Mouse (Mus musculus) ES-E14 (cell line): ENCODE data around the gene Chst4.

Experiments
- CHD2 ChIP-seq: IDR thresholded peaks from 2 replicates; pipeline ENCODE4 v1.6.1; 2014; ENCODE audit warnings: mild to moderate bottlenecking, low read depth, low read length, inconsistent platforms
- HCFC1 ChIP-seq: IDR thresholded peaks from 2 replicates; pipeline ENCODE4 v1.6.1; 2012; ENCODE audit warnings: low read length, inconsistent platforms, borderline replicate concordance; ENCODE audit not compliant: insufficient read depth
- ZNF384 ChIP-seq: IDR thresholded peaks from 2 replicates; pipeline ENCODE4 v1.6.1; 2012; ENCODE audit warnings: low read depth, low read length, inconsistent platforms

- TF ChIP-seq CHD2: no peak
- TF ChIP-seq ZNF384: no peak
- TF ChIP-seq HCFC1: no peak
Observed at GRCm38 (mm10) chr8:109998066-109998465, 41.5 kb downstream of the Chst4 start.
